Mouse (Mus musculus) midbrain, embryonic 14.5 days (tissue): ENCODE measurements around the gene Pwwp2b. TPM values are rescaled to one million over a fixed set of nuclear protein-coding genes. Genes with fewer than 3 reads are reported as not detected.

ENCODE experiments used
- ATAC-seq: fragments of 200-750 bp; cut with Nextera tagmentation; 2 replicates; pipeline ENCODE4 v1.8.0; 2017; ENCODE audit warnings: moderate number of reproducible peaks, moderate library complexity; ENCODE audit not compliant: low FRiP score, low TSS enrichment
- DNase-seq: peaks from one replicate; pipeline ENCODE4 v3.0.0-alpha.2; 2015
- H3K27ac ChIP-seq: fragments of 300-500 bp; sonication (generic); replicated peaks from 2 replicates; pipeline ENCODE4 v1.5.1; 2014; ENCODE audit warnings: mild to moderate bottlenecking, low read depth, low read length, moderate library complexity
- H3K27me3 ChIP-seq: fragments of 300-500 bp; sonication (generic); 2 replicates; pipeline ENCODE4 v1.6.1; 2014; ENCODE audit warnings: low read length, control low read depth, mixed read lengths; ENCODE audit not compliant: control insufficient read depth, insufficient read depth
- H3K36me3 ChIP-seq: fragments of 300-500 bp; sonication (generic); 2 replicates; pipeline ENCODE4 v1.6.1; 2014; ENCODE audit warnings: low read length, control low read depth; ENCODE audit not compliant: control insufficient read depth, insufficient read depth
- H3K4me1 ChIP-seq: fragments of 300-500 bp; sonication (generic); 2 replicates; pipeline ENCODE4 v1.6.1; 2014; ENCODE audit warnings: mild to moderate bottlenecking, antibody characterized with exemption, low read length, control low read depth; ENCODE audit not compliant: control insufficient read depth, insufficient read depth
- H3K4me2 ChIP-seq: fragments of 300-500 bp; sonication (generic); 2 replicates; pipeline ENCODE4 v1.6.1; 2014; ENCODE audit warnings: mild to moderate bottlenecking, low read length, moderate library complexity
- H3K4me3 ChIP-seq: fragments of 300-500 bp; sonication (generic); replicated peaks from 2 replicates; pipeline ENCODE4 v1.5.1; 2014; ENCODE audit warnings: low read depth, low read length
- H3K9ac ChIP-seq: fragments of 300-500 bp; sonication (generic); replicated peaks from 2 replicates; pipeline ENCODE4 v1.6.1; 2014; ENCODE audit warnings: mild to moderate bottlenecking, low read length, moderate library complexity
- H3K9me3 ChIP-seq: fragments of 300-500 bp; sonication (generic); 2 replicates; pipeline ENCODE4 v1.6.1; 2016; ENCODE audit warnings: low read length, control low read depth, mixed read lengths; ENCODE audit not compliant: control insufficient read depth
- WGBS: fragments of 180-500 bp; shearing (Covaris S2); extraction: QIAGEN DNeasy Blood & Tissue Kit; methylation state at CpG from one replicate; pipeline ENCODE4 v1.1.7; 2014; 5-methylcytosine and 5-hydroxymethylcytosine counted together
- polyA plus RNA-seq: library from polyadenylated mRNA; unstranded; fragments of >200 nt; fragmentation: Nextera tagmentation; extraction: Ambion mirVana; gene quantifications from 2 replicates; pipeline ENCODE4 v1.2.1, GENCODE M21; 2014

The Pwwp2b gene
- polyA plus RNA-seq, 1 experiment from 2014 or later, result 4.1 TPM

GRCm38 (mm10) chr7:139214160-139214559 is 34.1 kb upstream of the Pwwp2b start:
- Histone ChIP-seq H3K4me1 (peaks cover 7% of the 10 kb centered on the region; the same call in 1 of the 2 replicates), H3K4me3 (no peak overlapping the region), H3K4me2 (no peak overlapping the region)

GRCm38 (mm10) chr7:139214596-139215340 is 33.5 kb upstream of the Pwwp2b start:
- 79% methylated on average over 14 of the region's 14 CpGs for WGBS
- Histone ChIP-seq H3K4me1 (peaks cover 7% of the 10 kb centered on the region; the same call in 1 of the 2 replicates), H3K27ac (no peak overlapping the region), H3K27me3 (no peaks in the 10 kb centered on the region), H3K4me3 (no peak overlapping the region), H3K36me3 (no peaks in the 10 kb centered on the region), H3K9ac (no peak overlapping the region), H3K4me2 (no peak overlapping the region), H3K9me3 (no peaks in the 10 kb centered on the region)
- ATAC-seq, result no peak
- no peak for DNase-seq

More at GRCm38 (mm10) chr7:139214160-139214559, 34.1 kb upstream of the Pwwp2b start:
- Histone ChIP-seq H3K9ac (no peak overlapping the region), H3K9me3 (no peaks in the 10 kb centered on the region), H3K27ac (no peak overlapping the region), H3K27me3 (no peaks in the 10 kb centered on the region), H3K36me3 (no peaks in the 10 kb centered on the region)
- 87% methylated on average over 3 of the region's 3 CpGs for WGBS
- no peak for DNase-seq
- ATAC-seq, result no peak

GRCm38 (mm10) chr7:139215516-139215915 is 32.8 kb upstream of the Pwwp2b start:
- Histone ChIP-seq H3K27ac (no peak overlapping the region), H3K36me3 (no peaks in the 10 kb centered on the region), H3K9me3 (no peaks in the 10 kb centered on the region), H3K4me1 (peaks cover 7% of the 10 kb centered on the region; the same call in 1 of the 2 replicates), H3K27me3 (no peaks in the 10 kb centered on the region), H3K9ac (no peak overlapping the region), H3K4me2 (no peak overlapping the region), H3K4me3 (no peak overlapping the region)
- DNase-seq (no peak), ATAC-seq (no peak)
- 77% methylated on average over 1 of the region's 1 CpGs for WGBS

- Histone ChIP-seq H3K4me3 (no peak overlapping the region), H3K4me2 (no peak overlapping the region), H3K27ac (no peak overlapping the region), H3K36me3 (no peaks in the 10 kb centered on the region), H3K4me1 (peaks cover 7% of the 10 kb centered on the region; the same call in 1 of the 2 replicates), H3K9ac (no peak overlapping the region), H3K27me3 (no peaks in the 10 kb centered on the region), H3K9me3 (no peaks in the 10 kb centered on the region)
- ATAC-seq, result no peak
- WGBS, result 91% methylated on average over 7 of the region's 7 CpGs
- no peak for DNase-seq
Measured at GRCm38 (mm10) chr7:139215946-139216345, 32.3 kb upstream of the Pwwp2b start.

GRCm38 (mm10) chr7:139216464-139216863 is 31.8 kb upstream of the Pwwp2b start:
- Histone ChIP-seq H3K4me2 (no peak overlapping the region), H3K4me1 (peaks cover 7% of the 10 kb centered on the region; the same call in 1 of the 2 replicates), H3K27ac (no peak overlapping the region), H3K27me3 (no peaks in the 10 kb centered on the region), H3K4me3 (no peak overlapping the region), H3K36me3 (no peaks in the 10 kb centered on the region), H3K9me3 (no peaks in the 10 kb centered on the region), H3K9ac (no peak overlapping the region)
- DNase-seq (no peak), ATAC-seq (no peak)
- 89% methylated on average over 9 of the region's 9 CpGs for WGBS

GRCm38 (mm10) chr7:139217046-139217445 is 31.2 kb upstream of the Pwwp2b start:
- peaks cover 7% of the 10 kb centered on the region; the same call in 1 of the 2 replicates for H3K4me1 ChIP-seq
- ATAC-seq (no peak), DNase-seq (no peak)
- no peak overlapping the region for H3K4me2 ChIP-seq
- WGBS, result 90% methylated on average over 7 of the region's 7 CpGs
- no peaks in the 10 kb centered on the region for H3K9me3 ChIP-seq
- H3K27ac ChIP-seq, result no peak overlapping the region
- H3K36me3 ChIP-seq, result no peaks in the 10 kb centered on the region
- H3K27me3 ChIP-seq, result no peaks in the 10 kb centered on the region
- no peak overlapping the region for H3K4me3 ChIP-seq
- no peak overlapping the region for H3K9ac ChIP-seq

GRCm38 (mm10) chr7:139218641-139219415 is 29.5 kb upstream of the Pwwp2b start:
- 70% methylated on average over 6 of the region's 6 CpGs for WGBS

GRCm38 (mm10) chr7:139219486-139219885 is 28.8 kb upstream of the Pwwp2b start:
- H3K4me3 ChIP-seq, result no peak overlapping the region
- H3K27me3 ChIP-seq, result no peaks in the 10 kb centered on the region
- no peak overlapping the region for H3K9ac ChIP-seq
- DNase-seq (no peak), ATAC-seq (no peak)
- H3K27ac ChIP-seq, result no peak overlapping the region
- WGBS, result 88% methylated on average over 5 of the region's 5 CpGs
- no peak overlapping the region for H3K4me2 ChIP-seq
- H3K4me1 ChIP-seq, result no peaks in the 10 kb centered on the region
- no peaks in the 10 kb centered on the region for H3K9me3 ChIP-seq
- H3K36me3 ChIP-seq, result no peaks in the 10 kb centered on the region

More at GRCm38 (mm10) chr7:139218641-139219415, 29.5 kb upstream of the Pwwp2b start:
- DNase-seq (no peak), ATAC-seq (no peak)
- Histone ChIP-seq H3K4me3 (no peak overlapping the region), H3K27me3 (no peaks in the 10 kb centered on the region), H3K4me1 (no peaks in the 10 kb centered on the region), H3K9me3 (no peaks in the 10 kb centered on the region), H3K4me2 (no peak overlapping the region), H3K27ac (no peak overlapping the region), H3K9ac (no peak overlapping the region), H3K36me3 (no peaks in the 10 kb centered on the region)
